Mouse (Mus musculus): ENCODE measurements around the gene Jmy. TPM values are rescaled to one million over a fixed set of nuclear protein-coding genes. Genes with fewer than 3 reads are reported as not detected.

Gene Jmy
- polyA plus RNA-seq (2014; fragmentation: Illumina TruSeq; extraction: RNeasy Lipid Tissue Mini Kit (QIAGEN cat#74804); ENCODE audit: low read depth, low replicate concordance) = 23.8 TPM

DNA sequence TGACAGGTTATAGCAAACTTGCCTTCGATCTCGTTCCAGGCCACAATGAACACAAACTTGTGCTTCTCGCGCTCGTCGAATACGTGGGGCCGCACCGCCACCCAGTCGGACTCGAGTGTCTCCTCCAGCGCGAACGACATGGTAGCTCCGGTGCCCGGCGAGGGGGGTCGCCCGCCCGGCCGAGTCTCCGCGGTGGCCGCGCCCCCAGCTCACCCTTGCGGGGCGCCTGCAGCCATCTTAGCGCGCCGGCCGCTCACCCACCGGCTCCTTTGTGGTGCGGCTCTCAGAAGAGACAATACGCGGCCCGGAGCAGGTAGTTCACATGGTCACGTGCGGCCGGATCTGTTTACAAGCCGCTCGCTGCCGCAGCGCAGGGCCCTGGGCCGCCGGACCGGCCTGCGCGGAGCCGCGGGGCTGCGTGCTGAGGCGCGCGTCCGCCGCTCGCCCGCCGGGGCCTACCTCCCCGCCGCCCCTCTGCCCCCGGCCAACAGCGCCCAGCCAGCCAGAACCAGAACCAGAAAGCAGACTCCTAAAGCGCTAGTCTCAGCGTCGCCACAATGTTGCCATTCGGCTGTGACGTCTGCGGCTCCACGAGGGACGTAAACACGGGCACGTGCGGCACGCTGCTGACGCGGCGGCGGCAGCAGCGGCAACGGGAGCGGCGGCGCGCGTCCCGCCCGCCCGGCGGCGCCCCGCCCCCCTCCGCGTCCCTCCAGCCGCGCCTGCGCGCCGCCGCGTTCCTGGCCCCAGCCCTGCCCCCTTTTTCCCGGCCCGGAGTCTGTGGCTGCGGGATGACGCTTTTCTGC is at the start of gene Jmy:
Gene Jmy (minus strand): TSS at position 642 of the 806 bp plus-strand sequence.

Other genes starting within 250 kb of the Jmy start
- gene Homer1, start 200.2 kb downstream of the Jmy start, polyA plus RNA-seq (2014; fragmentation: Illumina TruSeq; extraction: RNeasy Lipid Tissue Mini Kit (QIAGEN cat#74804); ENCODE audit: low read depth, low replicate concordance) = 45.4 TPM
- 121 TPM for gene Bhmt, start 138.2 kb upstream of the Jmy start, polyA plus RNA-seq (2014; fragmentation: Illumina TruSeq; extraction: RNeasy Lipid Tissue Mini Kit (QIAGEN cat#74804); ENCODE audit: low read depth, low replicate concordance)
- 1.5 TPM for gene Bhmt2, start 174.5 kb upstream of the Jmy start, polyA plus RNA-seq (2014; fragmentation: Illumina TruSeq; extraction: RNeasy Lipid Tissue Mini Kit (QIAGEN cat#74804); ENCODE audit: low read depth, low replicate concordance)
- gene Dmgdh, start 174.6 kb upstream of the Jmy start, polyA plus RNA-seq (2014; fragmentation: Illumina TruSeq; extraction: RNeasy Lipid Tissue Mini Kit (QIAGEN cat#74804); ENCODE audit: low read depth, low replicate concordance) = 0.36 TPM

All from testis, adult 10 weeks (tissue).